Mouse (Mus musculus) cerebellum, adult 18-20 months (tissue): ENCODE measurements around the gene Xylt1.

Experiments
- DNase-seq, 2 experiments: peaks; one replicate each; pipeline ENCODE4 v3.0.0; 2021

Xylt1 gene

GRCm38 (mm10) chr7:117524430-117525214 is 143.8 kb downstream of the Xylt1 start:
- DNase-seq = peak in 1 of 2 experiments; percentile 6

- DNase-seq = no peak
These were observed 144.9 kb downstream of the Xylt1 start for GRCm38 (mm10) chr7:117525678-117526077.

GRCm38 (mm10) chr7:117526570-117526969 is 145.8 kb downstream of the Xylt1 start:
- no peak for DNase-seq

GRCm38 (mm10) chr7:117529787-117530655 is 149.2 kb downstream of the Xylt1 start:
- no peak for DNase-seq

GRCm38 (mm10) chr7:117532651-117533050 is 151.9 kb downstream of the Xylt1 start:
- no peak for DNase-seq

GRCm38 (mm10) chr7:117533164-117533563 is 152.4 kb downstream of the Xylt1 start:
- DNase-seq = no peak

GRCm38 (mm10) chr7:117539931-117540330 is 159.2 kb downstream of the Xylt1 start:
- DNase-seq = no peak

GRCm38 (mm10) chr7:117540413-117540812 is 159.6 kb downstream of the Xylt1 start:
- no peak for DNase-seq

GRCm38 (mm10) chr7:117541056-117541455 is 160.3 kb downstream of the Xylt1 start:
- DNase-seq = no peak

GRCm38 (mm10) chr7:117541681-117542080 is 160.9 kb downstream of the Xylt1 start:
- no peak for DNase-seq

GRCm38 (mm10) chr7:117543041-117543440 is 162.3 kb downstream of the Xylt1 start:
- no peak for DNase-seq

GRCm38 (mm10) chr7:117544126-117544525 is 163.3 kb downstream of the Xylt1 start:
- DNase-seq = no peak

GRCm38 (mm10) chr7:117548301-117548700 is 167.5 kb downstream of the Xylt1 start:
- DNase-seq = no peak

GRCm38 (mm10) chr7:117550916-117551549 is 170.3 kb downstream of the Xylt1 start:
- DNase-seq = no peak

GRCm38 (mm10) chr7:117553228-117553627 is 172.4 kb downstream of the Xylt1 start:
- no peak for DNase-seq

GRCm38 (mm10) chr7:117555735-117556134 is 175.0 kb downstream of the Xylt1 start:
- no peak for DNase-seq

GRCm38 (mm10) chr7:117558166-117558565 is 177.4 kb downstream of the Xylt1 start:
- no peak for DNase-seq

GRCm38 (mm10) chr7:117559051-117559450 is 178.3 kb downstream of the Xylt1 start:
- DNase-seq = no peak

- no peak for DNase-seq
These were observed 183.2 kb downstream of the Xylt1 start for GRCm38 (mm10) chr7:117563939-117564499.

GRCm38 (mm10) chr7:117564627-117565026 is 183.8 kb downstream of the Xylt1 start:
- DNase-seq = no peak

GRCm38 (mm10) chr7:117566115-117566514 is 185.3 kb downstream of the Xylt1 start:
- no peak for DNase-seq

- DNase-seq = no peak
These were observed 186.1 kb downstream of the Xylt1 start for GRCm38 (mm10) chr7:117566833-117567232.

GRCm38 (mm10) chr7:117567252-117567651 is 186.5 kb downstream of the Xylt1 start:
- DNase-seq = no peak
